Mouse (Mus musculus): Measurements from ENCODE around the gene Mroh7. TPM values are rescaled to one million over a fixed set of nuclear protein-coding genes. Genes with fewer than 3 reads are reported as not detected.
"Not testable (repeated sequence)": the region's sequence is repeated elsewhere in the genome, so short reads cannot be mapped to it uniquely, and the experiment has no call there.

The Mroh7 gene
- total RNA-seq (2015) (not detected in 2 replicates), total RNA-seq (2017) (not detected in 2 replicates)

GRCm38 (mm10) chr4:106730814-106731213 lies at the start of gene Mroh7:
Gene Mroh7 (minus strand): TSS chr4:106730925.
- no peak for ATAC-seq (replicated peaks; ENCODE audit: poor library complexity)

- ATAC-seq (replicated peaks; ENCODE audit: poor library complexity), result no peak
Measured at GRCm38 (mm10) chr4:106780045-106780444, 49.3 kb upstream of the Mroh7 start.

GRCm38 (mm10) chr4:106778116-106778788 lies 47.5 kb upstream of the Mroh7 start:
- ATAC-seq (replicated peaks; ENCODE audit: poor library complexity), result peak; percentile 48

DNA sequence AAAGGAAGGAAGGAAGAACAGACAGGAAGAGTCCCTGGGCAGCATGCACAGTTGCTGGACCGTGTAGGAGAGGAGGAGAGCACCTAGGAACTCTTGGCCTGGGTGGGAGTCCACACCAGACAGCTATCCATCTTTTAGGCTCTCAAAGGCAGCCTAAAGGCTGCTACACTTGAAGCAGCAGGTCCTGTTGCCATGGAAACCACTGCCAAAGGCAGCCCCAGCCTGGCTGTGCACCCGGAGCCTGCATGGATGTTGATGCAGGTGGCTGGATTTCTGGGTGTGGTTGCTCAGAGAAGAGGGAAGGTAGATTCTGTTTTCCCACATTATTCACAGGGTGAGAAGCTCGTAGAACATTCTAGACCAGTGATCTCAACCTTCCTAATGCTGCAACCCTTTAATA lies 46.3 kb upstream of the Mroh7 start:
- ATAC-seq (replicated peaks; ENCODE audit: poor library complexity), result no peak

DNA sequence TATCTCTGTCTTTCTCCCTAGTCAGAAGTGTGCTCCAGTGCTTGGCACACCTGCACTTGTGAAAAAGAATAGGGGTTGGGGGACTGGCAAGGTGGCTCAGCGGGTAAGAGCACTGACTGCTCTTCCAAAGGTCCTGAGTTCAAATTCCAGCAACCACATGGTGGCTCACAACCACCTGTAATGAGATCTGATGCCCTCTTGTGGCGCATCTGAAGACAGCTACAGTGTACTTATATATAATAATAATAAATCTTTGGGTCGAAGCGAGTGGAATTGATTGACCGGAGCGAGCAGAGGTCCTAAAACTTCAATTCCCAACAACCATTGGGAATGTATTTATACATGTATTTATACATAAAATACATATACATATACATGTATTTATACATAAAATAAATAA lies 45.0 kb upstream of the Mroh7 start:
- not testable (repeated sequence) for ATAC-seq (replicated peaks; ENCODE audit: poor library complexity)

DNA sequence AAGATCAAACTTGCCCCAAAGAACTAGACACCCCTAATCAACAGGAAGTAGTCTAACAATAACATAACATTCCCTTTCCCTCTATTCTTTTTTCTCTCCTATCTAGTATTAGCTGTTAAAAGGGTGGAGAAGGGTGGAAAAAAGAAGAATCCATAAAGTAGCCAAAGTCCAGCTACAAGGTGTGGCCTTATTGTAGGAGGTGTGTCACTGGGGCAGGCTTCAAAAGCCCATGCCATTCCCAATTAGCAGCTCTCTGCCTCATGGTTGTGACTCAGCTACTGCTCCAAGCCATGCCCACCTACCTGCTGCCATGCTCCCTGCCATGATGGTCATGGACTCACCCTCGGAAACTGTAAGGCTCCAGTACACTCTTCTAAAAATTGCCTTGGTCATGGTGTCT lies 41.8 kb upstream of the Mroh7 start:
- no peak for ATAC-seq (replicated peaks; ENCODE audit: poor library complexity)

GRCm38 (mm10) chr4:106769306-106769705 lies 38.6 kb upstream of the Mroh7 start:
- ATAC-seq (replicated peaks; ENCODE audit: poor library complexity), result no peak

GRCm38 (mm10) chr4:106764166-106764565 lies 33.4 kb upstream of the Mroh7 start:
- ATAC-seq (replicated peaks; ENCODE audit: poor library complexity), result no peak

GRCm38 (mm10) chr4:106751726-106752125 lies 21.0 kb upstream of the Mroh7 start:
- no peak for ATAC-seq (replicated peaks; ENCODE audit: poor library complexity)

DNA sequence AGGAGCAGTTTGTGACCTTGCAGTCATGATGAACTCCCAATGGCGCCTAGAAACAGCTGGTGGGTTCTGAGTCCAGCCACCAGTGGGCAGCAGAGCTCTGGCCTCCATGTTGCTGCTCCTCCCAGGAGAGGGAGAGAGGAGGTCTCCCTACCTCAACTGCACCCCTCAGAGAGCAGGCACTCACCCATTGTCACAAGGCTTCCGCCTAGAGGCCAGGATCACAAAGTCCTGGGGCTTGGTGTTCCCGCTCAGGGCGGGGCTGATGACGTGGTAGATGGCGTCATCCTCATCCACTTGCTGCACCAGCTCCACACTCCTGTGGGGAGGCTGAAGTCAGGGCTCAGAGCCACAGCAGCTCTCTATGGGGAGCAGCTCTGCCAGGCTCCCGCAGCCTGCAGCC lies 19.0 kb upstream of the Mroh7 start:
- ATAC-seq (replicated peaks; ENCODE audit: poor library complexity), result peak; percentile 70

- ATAC-seq (replicated peaks; ENCODE audit: poor library complexity), result no peak
Measured at GRCm38 (mm10) chr4:106747001-106747580, 16.4 kb upstream of the Mroh7 start.

GRCm38 (mm10) chr4:106745862-106746261 lies 15.1 kb upstream of the Mroh7 start:
- no peak for ATAC-seq (replicated peaks; ENCODE audit: poor library complexity)

DNA sequence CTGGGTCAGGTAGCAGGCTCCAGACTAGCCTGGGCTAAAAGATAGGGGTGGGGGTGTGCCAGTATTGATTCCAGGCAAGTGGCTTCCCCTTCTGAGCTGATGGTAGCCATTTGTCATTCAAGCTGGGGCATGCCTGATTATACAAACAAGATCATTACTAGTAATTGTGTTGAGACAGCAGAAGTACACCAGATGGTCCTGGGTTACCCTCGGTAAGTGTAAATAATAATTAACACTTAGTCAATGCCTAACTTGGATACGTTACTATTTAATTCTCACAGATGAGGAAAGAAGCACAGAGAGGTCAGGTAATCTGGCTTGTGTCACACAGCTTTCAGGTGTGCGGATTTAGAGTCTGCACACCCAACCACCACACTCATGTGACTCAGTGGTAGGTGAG lies 7.2 kb upstream of the Mroh7 start:
- ATAC-seq (replicated peaks; ENCODE audit: poor library complexity), result no peak

GRCm38 (mm10) chr4:106736884-106737283 lies 6.2 kb upstream of the Mroh7 start:
- ATAC-seq (replicated peaks; ENCODE audit: poor library complexity), result not testable (repeated sequence)

DNA sequence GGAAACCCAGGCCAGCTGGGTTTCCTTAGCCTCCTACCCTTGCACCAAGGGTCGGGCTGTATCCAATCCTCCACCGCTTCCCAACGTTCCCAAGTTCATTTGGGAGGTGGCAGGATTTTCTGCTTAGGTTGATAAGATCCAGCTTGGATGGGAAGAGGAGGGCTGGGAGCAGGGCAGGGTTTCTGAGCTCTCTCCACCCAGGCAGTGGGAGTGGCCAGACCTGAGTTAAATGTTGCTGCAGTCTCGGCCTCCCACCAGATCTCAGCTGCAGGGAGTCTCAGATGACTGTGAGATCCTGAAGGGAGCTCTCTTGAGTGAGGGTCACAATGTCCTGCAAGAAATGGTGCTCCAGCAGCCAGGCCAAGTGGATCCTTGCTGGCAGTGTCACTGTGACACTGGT lies 2.9 kb upstream of the Mroh7 start, which contains the start of gene Fam151a:
Gene Fam151a (plus strand): TSS at position 254 of the 400 bp plus-strand sequence.
- ATAC-seq (replicated peaks; ENCODE audit: poor library complexity), result no peak

DNA sequence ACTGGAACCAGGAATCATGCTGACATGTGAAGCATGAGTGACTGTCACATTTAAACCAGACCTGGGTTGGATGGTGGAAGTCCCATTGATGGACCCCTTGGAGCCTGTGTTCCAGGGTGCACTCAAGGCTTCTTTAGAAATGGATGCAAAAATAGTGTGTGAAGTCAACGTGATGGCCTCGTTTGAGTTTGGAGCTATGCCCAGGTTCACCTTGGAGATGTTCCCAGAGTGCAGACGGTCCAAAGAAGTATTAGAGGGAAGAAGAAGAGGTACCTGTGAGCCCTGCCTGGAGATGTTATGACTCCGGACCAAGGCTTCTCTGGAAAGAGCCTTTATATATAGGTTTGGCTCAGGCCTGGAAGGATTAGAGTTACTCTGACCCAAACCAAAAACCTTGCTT lies 10.1 kb downstream of the Mroh7 start:
- ATAC-seq (replicated peaks; ENCODE audit: poor library complexity), result no peak

GRCm38 (mm10) chr4:106713622-106714021 lies 17.1 kb downstream of the Mroh7 start:
- no peak for ATAC-seq (replicated peaks; ENCODE audit: poor library complexity)

GRCm38 (mm10) chr4:106708408-106708807 lies 22.3 kb downstream of the Mroh7 start:
- ATAC-seq (replicated peaks; ENCODE audit: poor library complexity), result peak; percentile 93

- no peak for ATAC-seq (replicated peaks; ENCODE audit: poor library complexity)
Measured at GRCm38 (mm10) chr4:106707957-106708356, 22.8 kb downstream of the Mroh7 start.

GRCm38 (mm10) chr4:106705096-106705665 lies 25.5 kb downstream of the Mroh7 start:
- no peak for ATAC-seq (replicated peaks; ENCODE audit: poor library complexity)

DNA sequence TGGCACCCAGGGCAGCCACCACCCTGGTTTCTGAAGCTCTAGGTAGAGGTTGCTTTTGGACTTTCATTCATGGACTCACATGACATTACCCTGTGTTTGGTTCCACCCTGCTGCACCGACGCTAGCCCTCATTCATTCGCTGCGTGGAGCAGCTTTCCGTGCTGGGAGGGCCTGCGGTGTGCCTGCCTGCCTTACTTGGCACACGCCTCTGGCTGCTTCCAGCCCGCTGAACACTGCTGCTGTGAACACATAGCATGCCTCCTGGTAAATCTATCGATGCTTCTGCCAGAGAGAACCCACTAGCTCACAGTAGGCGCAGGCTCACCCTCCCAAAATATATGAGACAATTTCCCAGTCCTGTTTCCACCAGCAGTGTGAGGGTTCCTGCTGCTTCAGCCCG lies 26.3 kb downstream of the Mroh7 start:
- ATAC-seq (replicated peaks; ENCODE audit: poor library complexity), result no peak

DNA sequence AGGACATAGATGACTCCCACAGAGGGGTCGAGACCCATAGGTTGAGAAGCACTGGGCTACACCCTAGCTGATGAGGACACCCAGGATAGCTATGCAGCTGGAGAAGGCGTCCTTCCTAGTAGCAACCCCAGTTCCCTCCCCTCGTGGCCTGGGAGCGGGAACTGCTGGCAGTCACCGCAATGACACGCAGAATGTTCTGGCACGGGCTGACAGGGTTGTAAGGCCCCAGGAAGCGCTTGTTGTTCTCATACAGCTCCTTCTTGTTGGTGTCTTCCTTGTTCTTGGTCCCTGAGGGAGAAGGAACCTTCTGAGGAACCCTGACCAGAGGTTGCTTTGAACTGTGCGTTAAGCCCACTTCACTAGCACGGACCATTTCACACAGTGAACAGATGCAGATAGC lies 26.8 kb downstream of the Mroh7 start:
- ATAC-seq (replicated peaks; ENCODE audit: poor library complexity), result no peak
